Mouse (Mus musculus): ENCODE measurements at regions not wholly inside any gene's neighbourhood (a gene's known extent, or its start where the extent isn't known, plus 50 kb on each side); places are given as distances from the start of the nearest gene placed in this dataset.

GRCm38 (mm10) chr9:30151173-30151572 is 188.2 kb upstream of the Ntm start:
- H3K9ac ChIP-seq (ENCODE audit: low read length) = no peak overlapping the region
- no peaks in the 10 kb centered on the region for H3K36me3 ChIP-seq (ENCODE audit: control insufficient read depth, insufficient read depth, low read length)
- no peak for ATAC-seq (ENCODE audit: low FRiP score)
- no peaks in the 10 kb centered on the region for H3K4me1 ChIP-seq (ENCODE audit: control insufficient read depth, insufficient read depth, low read length)
- no peak overlapping the region for H3K4me2 ChIP-seq
- no peaks in the 10 kb centered on the region for H3K27me3 ChIP-seq (ENCODE audit: control insufficient read depth, insufficient read depth, low read length)
- H3K9me3 ChIP-seq (ENCODE audit: control insufficient read depth, low read length) = no peaks in the 10 kb centered on the region
- DNase-seq (ENCODE audit: low spot score, missing footprints) = no peak
- WGBS = 97% methylated on average over 1 of the region's 1 CpGs
- no peak overlapping the region for H3K4me3 ChIP-seq (ENCODE audit: low read depth, low read length)
- H3K27ac ChIP-seq (ENCODE audit: low read depth, low read length) = no peak overlapping the region

- 91% methylated on average over 11 of the region's 13 CpGs for WGBS
Measured at GRCm38 (mm10) chr9:30166235-30166752, 203.4 kb upstream of the Ntm start.

GRCm38 (mm10) chr9:30167223-30167622 is 204.3 kb upstream of the Ntm start:
- DNase-seq (ENCODE audit: low spot score, missing footprints) (peak; percentile 86), ATAC-seq (ENCODE audit: low FRiP score) (no peak)
- H3K4me3 ChIP-seq (ENCODE audit: low read depth, low read length) = no peak overlapping the region
- no peaks in the 10 kb centered on the region for H3K4me1 ChIP-seq (ENCODE audit: control insufficient read depth, insufficient read depth, low read length)
- no peaks in the 10 kb centered on the region for H3K36me3 ChIP-seq (ENCODE audit: control insufficient read depth, insufficient read depth, low read length)
- H3K9ac ChIP-seq (ENCODE audit: low read length) = no peak overlapping the region
- H3K9me3 ChIP-seq (ENCODE audit: control insufficient read depth, low read length) = no peaks in the 10 kb centered on the region
- 27% methylated on average over 7 of the region's 7 CpGs for WGBS
- H3K27ac ChIP-seq (ENCODE audit: low read depth, low read length) = no peak overlapping the region
- H3K4me2 ChIP-seq = no peak overlapping the region
- no peaks in the 10 kb centered on the region for H3K27me3 ChIP-seq (ENCODE audit: control insufficient read depth, insufficient read depth, low read length)

More at GRCm38 (mm10) chr9:30166235-30166752, 203.4 kb upstream of the Ntm start:
- Histone ChIP-seq H3K27ac (ENCODE audit: low read depth, low read length) (no peak overlapping the region), H3K9ac (ENCODE audit: low read length) (no peak overlapping the region), H3K4me1 (ENCODE audit: control insufficient read depth, insufficient read depth, low read length) (no peaks in the 10 kb centered on the region), H3K36me3 (ENCODE audit: control insufficient read depth, insufficient read depth, low read length) (no peaks in the 10 kb centered on the region), H3K4me2 (no peak overlapping the region), H3K4me3 (ENCODE audit: low read depth, low read length) (no peak overlapping the region), H3K9me3 (ENCODE audit: control insufficient read depth, low read length) (no peaks in the 10 kb centered on the region), H3K27me3 (ENCODE audit: control insufficient read depth, insufficient read depth, low read length) (no peaks in the 10 kb centered on the region)
- no peak for ATAC-seq (ENCODE audit: low FRiP score)
- DNase-seq (ENCODE audit: low spot score, missing footprints) = no peak

- H3K4me3 ChIP-seq (ENCODE audit: low read depth, low read length) = no peak overlapping the region
- ATAC-seq (ENCODE audit: low FRiP score) (no peak), DNase-seq (ENCODE audit: low spot score, missing footprints) (no peak)
- no peaks in the 10 kb centered on the region for H3K27me3 ChIP-seq (ENCODE audit: control insufficient read depth, insufficient read depth, low read length)
- no peak overlapping the region for H3K9ac ChIP-seq (ENCODE audit: low read length)
- no peaks in the 10 kb centered on the region for H3K36me3 ChIP-seq (ENCODE audit: control insufficient read depth, insufficient read depth, low read length)
- H3K27ac ChIP-seq (ENCODE audit: low read depth, low read length) = no peak overlapping the region
- H3K9me3 ChIP-seq (ENCODE audit: control insufficient read depth, low read length) = no peaks in the 10 kb centered on the region
- H3K4me2 ChIP-seq = no peak overlapping the region
- WGBS = 91% methylated on average over 6 of the region's 6 CpGs
- no peaks in the 10 kb centered on the region for H3K4me1 ChIP-seq (ENCODE audit: control insufficient read depth, insufficient read depth, low read length)
Measured at GRCm38 (mm10) chr9:30174646-30175045, 211.7 kb upstream of the Ntm start.

GRCm38 (mm10) chr9:30175376-30175775 is 212.4 kb upstream of the Ntm start:
- WGBS = 89% methylated on average over 3 of the region's 3 CpGs
- DNase-seq (ENCODE audit: low spot score, missing footprints) (no peak), ATAC-seq (ENCODE audit: low FRiP score) (no peak)
- Histone ChIP-seq H3K36me3 (ENCODE audit: control insufficient read depth, insufficient read depth, low read length) (no peaks in the 10 kb centered on the region), H3K4me3 (ENCODE audit: low read depth, low read length) (no peak overlapping the region), H3K9ac (ENCODE audit: low read length) (no peak overlapping the region), H3K27me3 (ENCODE audit: control insufficient read depth, insufficient read depth, low read length) (no peaks in the 10 kb centered on the region), H3K4me1 (ENCODE audit: control insufficient read depth, insufficient read depth, low read length) (no peaks in the 10 kb centered on the region), H3K27ac (ENCODE audit: low read depth, low read length) (no peak overlapping the region), H3K4me2 (no peak overlapping the region), H3K9me3 (ENCODE audit: control insufficient read depth, low read length) (no peaks in the 10 kb centered on the region)

- Histone ChIP-seq H3K36me3 (ENCODE audit: control insufficient read depth, insufficient read depth, low read length) (no peaks in the 10 kb centered on the region), H3K4me3 (ENCODE audit: low read depth, low read length) (no peak overlapping the region), H3K9me3 (ENCODE audit: control insufficient read depth, low read length) (no peaks in the 10 kb centered on the region), H3K27ac (ENCODE audit: low read depth, low read length) (no peak overlapping the region), H3K4me1 (ENCODE audit: control insufficient read depth, insufficient read depth, low read length) (no peaks in the 10 kb centered on the region), H3K27me3 (ENCODE audit: control insufficient read depth, insufficient read depth, low read length) (no peaks in the 10 kb centered on the region), H3K9ac (ENCODE audit: low read length) (no peak overlapping the region), H3K4me2 (no peak overlapping the region)
- ATAC-seq (ENCODE audit: low FRiP score) (no peak), DNase-seq (ENCODE audit: low spot score, missing footprints) (no peak)
- 82% methylated on average over 11 of the region's 11 CpGs for WGBS
Measured at GRCm38 (mm10) chr9:30183409-30183808, 220.5 kb upstream of the Ntm start.

GRCm38 (mm10) chr9:30184996-30185763 is 222.2 kb upstream of the Ntm start:
- ATAC-seq (ENCODE audit: low FRiP score) = no peak

GRCm38 (mm10) chr9:30186261-30186660 is 223.3 kb upstream of the Ntm start:
- no peaks in the 10 kb centered on the region for H3K27me3 ChIP-seq (ENCODE audit: control insufficient read depth, insufficient read depth, low read length)
- H3K4me3 ChIP-seq (ENCODE audit: low read depth, low read length) = no peak overlapping the region
- ATAC-seq (ENCODE audit: low FRiP score) (no peak), DNase-seq (ENCODE audit: low spot score, missing footprints) (no peak)
- H3K27ac ChIP-seq (ENCODE audit: low read depth, low read length) = no peak overlapping the region
- no peaks in the 10 kb centered on the region for H3K9me3 ChIP-seq (ENCODE audit: control insufficient read depth, low read length)
- no peaks in the 10 kb centered on the region for H3K36me3 ChIP-seq (ENCODE audit: control insufficient read depth, insufficient read depth, low read length)
- H3K4me2 ChIP-seq = no peak overlapping the region
- H3K9ac ChIP-seq (ENCODE audit: low read length) = no peak overlapping the region
- 91% methylated on average over 2 of the region's 2 CpGs for WGBS
- H3K4me1 ChIP-seq (ENCODE audit: control insufficient read depth, insufficient read depth, low read length) = no peaks in the 10 kb centered on the region

More at GRCm38 (mm10) chr9:30184996-30185763, 222.2 kb upstream of the Ntm start:
- no peaks in the 10 kb centered on the region for H3K36me3 ChIP-seq (ENCODE audit: control insufficient read depth, insufficient read depth, low read length)
- H3K9ac ChIP-seq (ENCODE audit: low read length) = no peak overlapping the region
- no peaks in the 10 kb centered on the region for H3K27me3 ChIP-seq (ENCODE audit: control insufficient read depth, insufficient read depth, low read length)
- H3K9me3 ChIP-seq (ENCODE audit: control insufficient read depth, low read length) = no peaks in the 10 kb centered on the region
- DNase-seq (ENCODE audit: low spot score, missing footprints) = no peak
- H3K4me3 ChIP-seq (ENCODE audit: low read depth, low read length) = no peak overlapping the region
- no peak overlapping the region for H3K4me2 ChIP-seq
- 79% methylated on average over 10 of the region's 10 CpGs for WGBS
- H3K4me1 ChIP-seq (ENCODE audit: control insufficient read depth, insufficient read depth, low read length) = no peaks in the 10 kb centered on the region
- no peak overlapping the region for H3K27ac ChIP-seq (ENCODE audit: low read depth, low read length)

GRCm38 (mm10) chr9:30190078-30190477 is 227.1 kb upstream of the Ntm start:
- H3K36me3 ChIP-seq (ENCODE audit: control insufficient read depth, insufficient read depth, low read length) = no peaks in the 10 kb centered on the region
- H3K27ac ChIP-seq (ENCODE audit: low read depth, low read length) = no peak overlapping the region
- H3K4me2 ChIP-seq = no peak overlapping the region
- no peak for ATAC-seq (ENCODE audit: low FRiP score)
- no peak overlapping the region for H3K9ac ChIP-seq (ENCODE audit: low read length)
- H3K9me3 ChIP-seq (ENCODE audit: control insufficient read depth, low read length) = no peaks in the 10 kb centered on the region
- no peaks in the 10 kb centered on the region for H3K27me3 ChIP-seq (ENCODE audit: control insufficient read depth, insufficient read depth, low read length)
- WGBS = 96% methylated on average over 5 of the region's 5 CpGs
- DNase-seq (ENCODE audit: low spot score, missing footprints) = no peak
- no peaks in the 10 kb centered on the region for H3K4me1 ChIP-seq (ENCODE audit: control insufficient read depth, insufficient read depth, low read length)
- no peak overlapping the region for H3K4me3 ChIP-seq (ENCODE audit: low read depth, low read length)
